Mouse (Mus musculus): Measurements from ENCODE around the gene Arid3a.

Arid3a gene

GRCm38 (mm10) chr10:80001945-80002344 is 75.1 kb downstream of the Arid3a start:
- DNase-seq, result no peak

- DNase-seq, result no peak
Observed at GRCm38 (mm10) chr10:80002829-80003228, 76.0 kb downstream of the Arid3a start.

DNA sequence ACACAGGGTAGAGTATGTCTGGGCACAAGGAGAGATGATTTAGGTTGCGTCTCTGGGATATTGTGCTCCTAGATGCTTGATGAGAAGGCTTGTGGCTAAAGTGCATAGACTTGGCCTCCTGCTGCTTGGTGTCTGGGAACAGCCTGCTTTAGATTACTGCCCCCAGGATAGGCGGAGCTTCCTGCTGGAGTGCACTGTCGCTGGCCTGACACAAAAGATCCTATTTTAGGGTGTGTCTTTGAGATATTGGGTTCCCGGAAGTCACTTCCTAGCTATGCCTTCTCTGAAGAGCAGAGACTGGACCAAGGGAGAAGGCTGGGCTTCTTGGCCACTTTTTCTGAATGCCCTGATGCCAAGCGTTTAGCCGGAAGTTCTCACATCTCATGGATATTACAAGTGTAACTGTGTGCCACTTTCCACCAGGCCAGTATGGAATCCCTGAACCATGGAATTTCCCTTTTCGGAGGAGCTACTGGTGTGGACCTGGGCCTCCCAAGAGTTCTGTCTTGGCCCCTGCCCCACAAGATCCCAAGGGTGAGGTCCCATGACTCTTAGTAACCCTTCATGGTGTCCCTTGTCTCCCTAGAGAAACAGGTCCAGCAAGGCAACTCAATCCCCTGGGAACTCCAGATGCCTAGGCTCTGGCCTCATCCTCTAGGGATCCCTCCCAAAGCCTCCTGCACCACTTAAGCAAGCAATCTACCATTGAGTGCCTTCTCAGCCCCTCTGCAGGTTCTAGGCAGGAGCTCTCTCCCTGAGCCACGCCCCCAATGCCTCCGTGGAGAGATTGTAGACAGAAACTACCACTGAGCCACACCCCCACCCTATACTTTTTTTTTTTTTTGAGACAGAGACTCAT is 76.8 kb downstream of the Arid3a start:
- DNase-seq, result no peak

DNA sequence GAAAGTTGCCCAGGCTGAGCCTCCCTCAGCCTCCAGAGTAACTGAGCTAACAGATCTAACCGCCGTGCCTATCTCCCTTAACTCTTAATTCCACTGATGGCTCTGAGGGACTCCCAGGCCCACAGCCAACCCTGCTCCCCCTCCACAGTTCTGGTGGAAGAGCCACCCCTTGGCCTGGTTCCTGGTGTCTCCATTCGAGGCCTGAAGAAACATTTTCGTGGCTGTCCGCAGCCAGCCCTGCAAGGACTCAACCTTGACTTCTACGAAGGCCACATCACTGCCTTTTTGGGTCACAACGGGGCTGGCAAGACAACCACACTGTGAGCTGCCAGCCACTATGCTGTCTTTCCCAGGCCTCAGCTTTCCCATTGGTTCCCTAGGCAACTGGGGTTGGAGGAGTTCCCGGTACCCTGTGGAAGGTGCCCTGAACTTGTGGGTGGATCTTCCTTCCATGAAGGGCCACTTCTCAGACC is 77.4 kb downstream of the Arid3a start:
- no peak for DNase-seq

Data from right cerebral cortex, adult 18-20 months (tissue).